Mouse (Mus musculus) G1E (cell line): ENCODE measurements around the gene Magi2.

ENCODE experiments used
- CTCF ChIP-seq: IDR thresholded peaks from 2 replicates; pipeline ENCODE4 v1.5.1; 2012; ENCODE audit warnings: low read depth, low read length, inconsistent platforms, mixed read lengths
- GATA1 ChIP-seq: IDR thresholded peaks from 2 replicates; pipeline ENCODE4 v1.6.1; 2012; ENCODE audit warnings: borderline replicate concordance, low read length, inconsistent platforms, mixed read lengths

GRCm38 (mm10) chr5:19951102-19951501 lies 724.3 kb downstream of the Magi2 start:
- TF ChIP-seq CTCF = no peak
- TF ChIP-seq GATA1 = no peak
